Mouse (Mus musculus): Measurements from ENCODE around the gene Cmpk2.
"Not testable (repeated sequence)": the region's sequence is repeated elsewhere in the genome, so short reads cannot be mapped to it uniquely, and the experiment has no call there.

Cmpk2 gene

GRCm38 (mm10) chr12:26469098-26470041 lies at the start of gene Cmpk2:
Gene Cmpk2 (plus strand): TSS chr12:26469204.
- DNase-seq = peak; percentile 91

DNA sequence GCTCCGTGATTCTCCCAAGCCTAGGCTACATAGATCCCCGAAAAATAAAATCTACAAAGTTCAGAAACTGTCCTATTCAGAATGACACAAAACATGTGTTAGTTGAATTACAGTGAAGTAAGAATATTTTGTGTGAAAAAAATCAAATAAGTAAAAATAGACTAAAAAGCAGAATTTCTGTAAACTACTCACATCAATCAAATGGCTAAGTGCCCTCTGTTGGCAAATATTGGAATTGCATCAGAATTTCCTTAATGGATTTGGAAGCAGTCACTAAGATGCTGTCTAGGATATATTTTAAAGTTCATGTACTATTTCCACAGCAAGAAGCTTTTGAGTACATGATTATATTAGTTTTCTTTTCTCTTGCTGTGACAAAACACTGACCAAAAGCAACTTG lies 44.2 kb upstream of the Cmpk2 start:
- DNase-seq = no peak

DNA sequence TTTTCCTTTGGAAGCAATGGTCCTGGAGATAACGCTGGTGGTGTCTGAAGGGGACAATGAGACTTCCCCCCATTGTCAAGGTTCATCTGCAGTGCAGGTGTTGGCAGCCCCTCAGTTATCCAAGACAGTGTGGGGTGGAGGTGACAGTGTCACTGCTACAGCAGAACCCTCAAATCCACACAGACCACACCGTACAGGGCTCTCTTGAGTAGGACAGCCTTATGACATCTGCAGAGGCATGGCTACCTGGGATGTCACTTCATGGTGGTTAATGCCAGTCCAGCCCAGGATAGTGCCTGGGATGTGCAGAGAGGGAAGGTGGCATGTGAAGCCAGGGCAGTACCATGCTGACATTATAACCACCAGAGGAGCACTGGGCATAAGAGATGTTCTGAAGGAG lies 40.2 kb upstream of the Cmpk2 start:
- DNase-seq = not testable (repeated sequence)

GRCm38 (mm10) chr12:26436334-26436733 lies 32.7 kb upstream of the Cmpk2 start:
- DNase-seq = no peak

- DNase-seq = no peak
Observed at GRCm38 (mm10) chr12:26437950-26438349, 31.1 kb upstream of the Cmpk2 start.

DNA sequence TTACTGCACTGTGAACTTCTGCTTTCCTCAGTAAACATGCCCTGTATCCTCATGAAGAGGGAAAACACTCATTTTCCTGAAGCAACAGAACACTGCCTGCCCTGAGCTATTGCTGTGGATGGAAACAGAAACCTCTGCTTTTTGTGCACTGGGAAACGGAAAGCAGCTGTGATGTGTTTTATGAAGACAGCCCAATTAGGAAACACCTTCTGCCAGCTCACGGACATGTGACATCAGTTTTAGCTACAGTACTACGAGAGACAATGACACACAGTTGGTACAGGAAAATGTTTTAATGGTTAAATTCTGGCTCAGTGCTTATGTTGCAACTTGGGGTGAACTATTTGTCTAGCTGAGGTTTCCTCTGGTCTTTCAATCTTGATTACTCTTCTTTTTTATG lies 29.6 kb upstream of the Cmpk2 start:
- no peak for DNase-seq

- DNase-seq = peak; percentile 34
Observed at GRCm38 (mm10) chr12:26444054-26444453, 24.9 kb upstream of the Cmpk2 start.

DNA sequence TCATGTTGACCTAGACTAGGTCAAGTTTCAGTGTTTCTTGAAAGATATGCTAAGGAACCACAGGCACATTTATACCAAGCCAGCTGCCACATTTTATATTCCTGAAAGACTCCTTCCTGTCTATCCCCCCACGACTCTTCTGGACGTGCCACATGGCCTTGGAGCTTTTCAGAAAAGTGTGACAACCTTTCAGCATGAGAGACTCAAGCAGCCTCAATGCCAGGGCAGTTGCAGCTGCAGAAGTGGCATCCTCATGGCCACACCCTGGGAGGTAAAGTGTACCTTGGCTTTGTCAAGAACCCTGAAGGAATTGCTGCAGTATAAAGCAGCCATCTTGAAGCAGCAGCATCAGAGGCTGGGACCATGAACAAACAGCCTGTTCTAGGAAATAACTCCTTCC lies 24.5 kb upstream of the Cmpk2 start:
- DNase-seq = no peak

DNA sequence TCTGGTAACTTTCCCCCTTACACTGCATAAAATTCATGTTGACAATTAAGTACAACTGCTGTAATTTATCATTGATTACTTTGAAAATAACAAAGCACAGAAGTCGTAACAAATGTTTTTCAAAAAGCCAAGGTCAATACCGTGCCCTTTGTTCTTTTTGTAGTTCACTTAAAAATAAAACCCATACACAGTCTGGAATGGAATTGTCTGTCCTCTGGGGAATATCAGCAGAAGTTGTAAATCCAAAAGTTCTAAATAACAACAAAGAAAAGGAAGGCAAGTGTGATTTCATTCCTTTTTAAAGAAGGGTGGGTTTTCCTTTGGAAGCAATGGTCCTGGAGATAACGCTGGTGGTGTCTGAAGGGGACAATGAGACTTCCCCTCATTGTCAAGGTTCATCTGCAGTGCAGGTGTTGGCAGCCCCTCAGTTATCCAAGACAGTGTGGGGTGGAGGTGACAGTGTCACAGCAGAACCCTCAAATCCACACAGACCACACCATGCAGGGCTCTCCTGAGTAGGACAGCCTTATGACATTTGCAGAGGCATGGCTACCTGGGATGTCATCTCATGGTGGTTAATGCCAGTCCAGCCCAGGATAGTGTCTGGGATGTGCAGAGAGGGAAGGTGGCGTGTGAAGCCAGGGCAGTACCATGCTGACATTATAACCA lies 22.5 kb upstream of the Cmpk2 start:
- no peak for DNase-seq

- no peak for DNase-seq
Observed at GRCm38 (mm10) chr12:26449483-26449882, 19.5 kb upstream of the Cmpk2 start.

DNA sequence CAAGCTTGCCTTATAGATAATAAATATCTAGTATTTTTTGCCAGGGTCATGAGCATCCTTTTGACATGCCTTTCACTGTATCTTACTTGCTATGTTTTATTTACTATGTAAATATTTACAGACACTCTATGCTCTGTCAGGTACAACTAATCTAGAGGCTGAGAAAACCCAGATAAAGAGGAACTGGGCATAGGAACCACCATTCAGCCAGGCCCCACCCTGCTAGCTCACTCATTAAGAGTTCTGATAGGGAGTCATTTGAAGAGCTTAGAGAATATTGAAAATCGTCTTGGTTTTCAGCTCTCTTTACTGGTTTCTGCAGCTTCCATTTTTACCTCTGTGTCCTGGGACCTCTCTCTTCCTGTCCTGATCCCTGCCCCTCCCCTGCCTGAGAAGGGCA lies 17.9 kb upstream of the Cmpk2 start:
- DNase-seq = no peak

GRCm38 (mm10) chr12:26452951-26453350 lies 16.1 kb upstream of the Cmpk2 start:
- DNase-seq = no peak

GRCm38 (mm10) chr12:26454682-26455081 lies 14.3 kb upstream of the Cmpk2 start:
- DNase-seq = no peak

GRCm38 (mm10) chr12:26456028-26456698 lies 12.8 kb upstream of the Cmpk2 start, which contains the start of gene Rsad2:
Gene Rsad2 (minus strand): TSS chr12:26456452.
- no peak for DNase-seq

DNA sequence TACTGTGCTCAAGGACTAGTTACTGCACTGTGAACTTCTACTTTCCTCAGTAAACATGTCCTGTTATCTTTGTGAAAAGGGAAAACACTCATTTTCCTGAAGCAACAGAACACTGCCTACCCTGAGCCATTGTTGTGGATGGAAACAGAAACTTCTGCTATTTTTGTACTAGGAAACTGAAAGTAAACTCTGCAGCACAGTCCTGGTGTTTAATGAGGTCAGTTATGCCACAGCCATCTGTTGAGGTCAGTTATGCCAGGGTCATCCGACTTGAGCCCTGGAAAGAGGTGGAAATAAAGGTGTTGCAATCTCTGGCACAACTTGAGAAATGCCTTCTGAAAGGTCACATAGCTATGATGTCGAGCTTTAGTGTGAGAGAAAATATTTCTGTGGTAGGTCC lies 8.9 kb upstream of the Cmpk2 start:
- no peak for DNase-seq

- DNase-seq = no peak
Observed at GRCm38 (mm10) chr12:26465600-26465999, 3.4 kb upstream of the Cmpk2 start.

- DNase-seq = no peak
Observed at GRCm38 (mm10) chr12:26470042-26470409, 1.0 kb downstream of the Cmpk2 start.

DNA sequence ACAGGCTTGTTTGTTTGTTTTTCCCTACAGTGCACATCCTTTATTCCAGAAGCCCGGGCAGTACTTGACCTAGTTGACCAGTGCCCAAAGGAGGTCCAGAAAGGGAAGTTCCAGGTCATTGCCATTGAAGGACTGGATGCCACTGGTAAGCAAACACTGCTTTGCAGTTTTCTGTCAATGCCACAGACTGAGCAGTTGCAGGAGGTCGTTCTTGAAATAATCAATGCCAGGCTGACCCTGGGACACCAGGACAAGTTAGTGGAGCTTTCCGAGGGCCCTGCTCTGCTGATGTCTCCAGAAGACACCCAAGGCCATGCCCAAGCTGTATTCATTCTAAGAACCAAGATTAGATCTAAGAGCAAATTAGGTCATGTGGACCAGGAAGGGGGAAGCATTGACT lies 2.4 kb downstream of the Cmpk2 start:
- DNase-seq = no peak

DNA sequence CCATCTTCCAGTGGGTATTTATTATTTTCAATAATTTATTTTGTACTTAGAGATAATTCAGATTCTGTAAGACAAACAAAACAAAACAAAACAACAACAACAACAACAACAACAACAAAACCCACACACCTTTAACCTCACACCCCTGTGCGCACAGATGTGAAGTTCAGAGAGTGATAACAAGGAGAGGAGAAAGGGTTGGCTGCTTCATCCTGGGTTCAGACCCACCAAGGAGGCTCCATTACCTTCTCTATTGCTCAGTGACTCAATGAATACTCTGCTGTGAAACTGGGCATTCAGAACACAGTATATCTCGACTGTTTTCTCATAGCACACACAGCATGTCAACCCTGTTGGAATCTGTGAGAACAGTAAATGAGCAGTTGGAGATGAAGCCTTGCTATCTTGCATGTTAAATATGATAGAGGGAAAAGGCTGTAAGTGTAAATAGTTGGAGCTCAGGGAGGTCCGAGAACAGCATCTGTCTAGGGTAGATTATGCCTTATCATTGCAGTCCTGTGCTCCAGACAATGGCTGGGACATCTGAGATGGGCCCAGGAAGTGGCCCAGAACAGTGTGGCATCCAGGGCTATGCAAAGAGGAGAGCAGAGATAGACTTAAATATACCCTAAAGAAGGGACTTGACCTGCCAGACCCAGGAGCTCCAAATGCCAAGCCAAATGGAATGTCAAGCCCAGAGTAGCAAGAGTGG lies 3.9 kb downstream of the Cmpk2 start:
- DNase-seq = no peak

- DNase-seq = no peak
Observed at GRCm38 (mm10) chr12:26473746-26474145, 4.7 kb downstream of the Cmpk2 start.

DNA sequence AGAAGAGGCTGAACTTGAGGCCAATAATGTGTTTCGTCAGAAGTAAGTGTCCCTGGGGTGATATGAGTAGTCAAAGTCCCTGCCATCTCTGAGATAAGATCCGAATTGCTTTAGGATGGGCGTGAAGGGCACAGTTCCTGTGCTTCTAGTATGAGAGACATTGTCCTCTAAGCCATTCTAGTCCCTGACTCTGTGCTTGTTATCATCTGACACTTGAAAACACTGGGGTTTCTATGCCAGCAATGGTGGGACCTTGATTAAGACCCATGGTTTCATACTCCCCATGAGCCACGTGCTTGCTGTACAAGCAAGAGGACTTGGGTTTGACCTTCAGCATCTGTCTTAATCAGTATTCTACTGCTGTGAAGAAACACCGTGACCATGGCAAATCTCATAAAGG lies 8.2 kb downstream of the Cmpk2 start:
- no peak for DNase-seq

GRCm38 (mm10) chr12:26478196-26479004 lies 9.4 kb downstream of the Cmpk2 start:
- no peak for DNase-seq
